Mouse (Mus musculus) forebrain, embryonic 12.5 days (tissue): Measurements from ENCODE around the gene Ears2. TPM values are rescaled to one million over a fixed set of nuclear protein-coding genes. Genes with fewer than 3 reads are reported as not detected.

Experiments
- polyA plus RNA-seq: library from polyadenylated mRNA; unstranded; fragments of >200 nt; fragmentation: Nextera tagmentation; extraction: Ambion mirVana; gene quantifications from 2 replicates; pipeline ENCODE4 v1.2.1, GENCODE M21; 2016

Gene Ears2
- polyA plus RNA-seq, 1 experiment from 2014 or later: 16.1 TPM

Other genes starting within 250 kb of the Ears2 start
- gene Scnn1b, start 202.2 kb downstream of the Ears2 start, polyA plus RNA-seq: 0.17 TPM in 1 of 2 replicates, not detected in the other
- gene Cog7, start 85.6 kb downstream of the Ears2 start, polyA plus RNA-seq: 21.9 and 23.0 TPM in 2 replicates
- 72.5 and 73.7 TPM in 2 replicates for gene Gga2, start 46.0 kb downstream of the Ears2 start, polyA plus RNA-seq
- 78.9 and 83.5 TPM in 2 replicates for gene Ubfd1, start 88 bp downstream of the Ears2 start, polyA plus RNA-seq
- gene Ndufab1, start 34.6 kb upstream of the Ears2 start, polyA plus RNA-seq: 572 and 610 TPM in 2 replicates
- 20.4 and 22.2 TPM in 2 replicates for gene Palb2, start 65.7 kb upstream of the Ears2 start, polyA plus RNA-seq
- gene Dctn5, start 65.8 kb upstream of the Ears2 start, polyA plus RNA-seq: 121 and 125 TPM in 2 replicates
- 158 and 171 TPM in 2 replicates for gene Plk1, start 92.2 kb upstream of the Ears2 start, polyA plus RNA-seq
- 0.24 and 0.32 TPM in 2 replicates for gene Ern2, start 118.9 kb upstream of the Ears2 start, polyA plus RNA-seq
- 0.29 and 0.67 TPM in 2 replicates for gene Chp2, start 152.2 kb upstream of the Ears2 start, polyA plus RNA-seq
- gene Prkcb, start 221.5 kb upstream of the Ears2 start, polyA plus RNA-seq: 18.5 and 20.5 TPM in 2 replicates